Comparison of ENCODE assay signal across 9 mouse cellular contexts in the genomic region with DNA sequence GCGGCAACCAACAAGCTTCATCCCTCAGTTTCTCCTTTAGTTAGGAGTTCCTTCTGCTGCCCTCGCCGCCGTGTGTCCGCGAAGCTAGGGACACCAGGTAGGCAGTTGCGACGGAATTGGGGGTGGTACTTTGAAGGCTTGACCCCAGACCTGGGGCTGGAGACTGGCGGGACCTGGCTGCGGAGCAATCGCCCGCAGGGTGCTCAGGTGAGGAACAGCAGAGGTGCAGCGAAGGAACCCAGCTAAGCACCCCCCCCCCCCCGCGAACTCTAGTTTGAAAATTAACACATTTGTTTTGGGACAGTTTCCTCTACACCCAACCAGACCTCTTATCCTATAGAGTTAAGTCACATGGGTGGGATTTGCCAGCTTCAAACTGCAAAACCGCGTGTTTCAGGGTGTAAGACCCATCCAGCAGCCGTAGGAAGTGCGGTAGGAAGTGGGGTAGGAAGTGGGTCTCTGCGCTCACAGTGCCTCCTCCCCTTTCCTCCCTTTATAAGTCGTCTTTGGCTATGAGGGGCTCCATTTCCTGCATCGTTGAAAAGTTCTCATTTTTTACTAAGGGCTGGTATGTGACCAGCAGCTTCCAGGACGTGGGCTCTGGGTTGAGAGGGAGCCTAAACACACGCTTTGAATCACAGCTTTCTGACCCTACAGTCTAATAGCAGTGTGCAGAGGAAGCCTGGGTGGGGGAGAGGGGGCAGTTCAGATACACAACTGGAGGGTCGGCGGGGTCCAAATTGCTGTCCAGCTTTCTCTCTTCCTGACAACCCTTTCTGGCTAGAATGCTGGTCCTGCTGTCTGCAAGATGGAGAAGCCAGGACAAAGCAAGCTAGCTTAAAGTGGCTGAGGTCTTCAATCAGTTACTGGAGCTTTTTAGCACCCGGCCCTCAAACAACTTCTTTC. TPM values are rescaled to one million over a fixed set of nuclear protein-coding genes. Genes with fewer than 3 reads are reported as not detected.
DNase-seq lines count a peak whose midpoint lies in the region; ATAC-seq and TF ChIP-seq lines count a peak whose summit lies in the region.
"Had no signal": no experiment of that assay in that cellular context is flagged by ENCODE, and none has a peak within 500 bp of the region (broad histone marks: within the 10 kb centered on the region; RNA-seq: fewer than 3 reads in every experiment).

No protein-coding gene starts in this region.

- H3K9me3 ChIP-seq in forebrain, embryonic 16.5 days (ENCODE audit: control insufficient read depth, low read length): no peaks in the 10 kb centered on the region

- no peak overlapping the region for H3K27ac ChIP-seq in forebrain, embryonic 16.5 days (ENCODE audit: low read length)

- peak overlapping the region; percentile 98 for H3K4me2 ChIP-seq in forebrain, embryonic 16.5 days (ENCODE audit: low read length)
- peak overlapping the region; percentile 86 for H3K4me2 ChIP-seq in myocyte (ENCODE audit: low read depth)

- WGBS in forebrain, embryonic 16.5 days: 4% methylated on average over 27 of the region's 27 CpGs

- ATAC-seq in forebrain, embryonic 16.5 days: peak; percentile 57

- intact Hi-C loops in left cerebral cortex, postnatal 4 days (cut with DNase I): no loop called here

- H3K27me3 ChIP-seq in forebrain, embryonic 16.5 days (replicated peaks; ENCODE audit: control insufficient read depth, insufficient read depth, low read length): peaks cover 8% of the 10 kb centered on the region
- H3K27me3 ChIP-seq in myocyte (ENCODE audit: control insufficient read depth, insufficient read depth, insufficient read length): no peaks in the 10 kb centered on the region

- no peak for TF ChIP-seq POLR2A in myocyte (IDR thresholded peaks at IDR 0.05; ENCODE audit: insufficient read length, low read depth)

- H3K4me1 ChIP-seq in forebrain, embryonic 16.5 days (replicated peaks; ENCODE audit: control insufficient read depth, insufficient read depth, low read length): peaks cover 3% of the 10 kb centered on the region

- peak overlapping the region; percentile 57 for H3ac ChIP-seq in myocyte (ENCODE audit: control insufficient read depth, insufficient read length)

- peak; percentile 33 to 58 for DNase-seq in CD8-positive naive resting alpha-beta T cell, adult 2 months (ENCODE audit: low read depth in 2 of 2, low spot score in 2 of 2)
- DNase-seq in Muller cell, postnatal 12 days (ENCODE audit: inconsistent ontology term): peak; percentile 25
- DNase-seq in kidney, postnatal 14 days: peak; percentile 17
- DNase-seq in adrenal gland, adult 8-10 months: no peak
- DNase-seq in layer of hippocampus, adult 18-20 months (ENCODE audit: low spot score in 2 of 2): no peak
- no peak for DNase-seq in left cerebral cortex, postnatal 4 days

- peak overlapping the region; percentile 68; the same call in 1 of the 2 replicates for H3K9ac ChIP-seq in forebrain, embryonic 16.5 days (replicated peaks; ENCODE audit: low read depth, low read length)

- peaks cover 45% of the 10 kb centered on the region for H3K79me2 ChIP-seq in myocyte (ENCODE audit: control insufficient read depth, insufficient read depth)

- H3K36me3 ChIP-seq in forebrain, embryonic 16.5 days (ENCODE audit: control insufficient read depth, insufficient read depth): no peaks in the 10 kb centered on the region
- H3K36me3 ChIP-seq in myocyte (ENCODE audit: control insufficient read depth, insufficient read depth): no peaks in the 10 kb centered on the region

- H3K4me3 ChIP-seq in forebrain, embryonic 16.5 days (replicated peaks; ENCODE audit: low read length): peak overlapping the region; percentile 62
- peak overlapping the region; percentile 83 for H3K4me3 ChIP-seq in myocyte

TF ChIP-seq in myocyte, 11 proteins besides CTCF, POLR2A, EP300 and RAD21:
- TF ChIP-seq TCF3 (IDR thresholded peaks at IDR 0.05; ENCODE audit: insufficient read length, low read depth) (no peak), MAX (IDR thresholded peaks at IDR 0.05; ENCODE audit: low read depth) (no peak), POLR2AphosphoS2 (IDR thresholded peaks at IDR 0.05; ENCODE audit: insufficient read length, low read depth) (no peak), CEBPB (IDR thresholded peaks at IDR 0.05; ENCODE audit: insufficient read depth, poor library complexity, severe bottlenecking) (no peak), E2F4 (IDR thresholded peaks at IDR 0.05; ENCODE audit: insufficient read depth) (no peak), TCF12 (IDR thresholded peaks at IDR 0.05; ENCODE audit: insufficient read depth, poor library complexity, severe bottlenecking) (no peak), MYOG (IDR thresholded peaks at IDR 0.05; ENCODE audit: control insufficient read depth in 1 of 3, insufficient read depth in 1 of 3, insufficient read length in 2 of 3, low read depth in 2 of 3) (no peak), USF1 (IDR thresholded peaks at IDR 0.05; ENCODE audit: low read depth) (no peak), MYOD1 (IDR thresholded peaks at IDR 0.05; ENCODE audit: control insufficient read depth in 1 of 3, insufficient read length in 2 of 3, low read depth in 2 of 3) (no peak), SRF (IDR thresholded peaks at IDR 0.05; ENCODE audit: control insufficient read depth, insufficient read length, low read depth) (no peak), REST (IDR thresholded peaks at IDR 0.05; ENCODE audit: insufficient read depth, insufficient read length) (no peak)

RNA-seq across cellular contexts. Expression of gene Sytl2, which starts 0.8 kb away (rescaled TPM):
- polyA plus RNA-seq in forebrain, embryonic 16.5 days (2015; fragmentation: Nextera tagmentation; extraction: Ambion mirVana): 2.3 and 2.5 TPM in 2 replicates
- polyA plus RNA-seq in myocyte (2012; fragmentation: generic; extraction: Trizol): 21.2 TPM
- 1 to 10 TPM; 4.1 to 7.1 (median 6.0) TPM for total RNA-seq in adrenal gland, adult 8-10 months (2022)
- 10 to 100 TPM; 32.9 to 35.8 TPM for total RNA-seq in layer of hippocampus, adult 18-20 months (2021)
- 10 to 100 TPM; 22.8 to 23.5 TPM for total RNA-seq in left cerebral cortex, postnatal 4 days (2021)

RNA-seq across cellular contexts. Expression of gene Ccdc83, which starts 37.3 kb away (rescaled TPM):
- polyA plus RNA-seq in forebrain, embryonic 16.5 days (2015; fragmentation: Nextera tagmentation; extraction: Ambion mirVana): not detected in 2 replicates
- polyA plus RNA-seq in myocyte (2012; fragmentation: generic; extraction: Trizol): 0.10 TPM
- not detected for total RNA-seq in adrenal gland, adult 8-10 months (2022)
- total RNA-seq in layer of hippocampus, adult 18-20 months (2021): not detected
- not detected for total RNA-seq in left cerebral cortex, postnatal 4 days (2021)
- total RNA-seq: heart, adult 18-20 months had no signal

Comparison
In these comparisons a context has a peak if more than half of its experiments do, and no peak if none do; other contexts are left out.
1. DNase-seq: peak in CD8-positive naive resting alpha-beta T cell, adult 2 months (2 of 2), Muller cell, postnatal 12 days (single experiment) and kidney, postnatal 14 days (single experiment); none in adrenal gland, adult 8-10 months (single experiment), layer of hippocampus, adult 18-20 months (0 of 2) and left cerebral cortex, postnatal 4 days (single experiment).